10 mouse cellular contexts compared by ENCODE assay signal in the genomic region with DNA sequence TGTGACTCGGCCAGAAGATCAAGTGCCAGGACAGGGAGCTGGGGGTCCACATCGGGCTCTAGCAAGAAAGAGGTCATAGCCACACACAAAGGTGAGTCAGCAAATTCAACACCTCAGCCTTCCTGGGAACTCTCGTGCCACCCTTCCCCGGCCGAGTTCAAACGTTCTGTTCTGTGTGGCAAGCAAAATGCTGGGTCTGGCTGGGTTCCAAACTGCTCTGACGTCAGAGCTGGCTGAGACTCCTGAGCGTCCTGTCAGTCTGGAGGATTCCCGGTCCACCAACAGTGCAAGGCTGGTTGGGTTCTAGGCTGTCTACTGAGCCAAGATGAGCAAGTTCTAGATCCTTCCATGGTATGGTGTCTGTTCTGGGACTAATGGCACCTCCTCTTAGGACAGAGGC. TPM values are rescaled to one million over a fixed set of nuclear protein-coding genes. Genes with fewer than 3 reads are reported as not detected.
A peak's percentile ranks its signal among the peaks of the same experiment; 100 is the strongest.
DNase-seq lines count a peak whose midpoint lies in the region; ATAC-seq and TF ChIP-seq lines count a peak whose summit lies in the region.
"Had no signal": no experiment of that assay in that cellular context is flagged by ENCODE, and none has a peak within 500 bp of the region (broad histone marks: within the 10 kb centered on the region; RNA-seq: fewer than 3 reads in every experiment).

No protein-coding gene starts in this region.

- peaks cover 82% of the 10 kb centered on the region for H3K36me3 ChIP-seq in embryonic facial prominence, embryonic 14.5 days (ENCODE audit: control insufficient read depth, insufficient read depth, low read length)
- H3K36me3 ChIP-seq in embryonic facial prominence, embryonic 10.5 days (replicated peaks) = peaks cover 96% of the 10 kb centered on the region
- H3K36me3 ChIP-seq in liver, postnatal 0 days (replicated peaks; ENCODE audit: insufficient read depth, low read length) = no peaks in the 10 kb centered on the region
- H3K36me3 ChIP-seq in liver, embryonic 11.5 days (ENCODE audit: control insufficient read depth, insufficient read depth, low read length) = peaks cover 10% of the 10 kb centered on the region
- H3K36me3 ChIP-seq in liver, embryonic 12.5 days = peaks cover 16% of the 10 kb centered on the region

- TF ChIP-seq CTCF in liver, postnatal 0 days (IDR thresholded peaks at IDR 0.05; ENCODE audit: low read depth) = no peak
- no peak for TF ChIP-seq CTCF in gastrocnemius, adult 2 months (IDR thresholded peaks at IDR 0.05)

- H3K9me3 ChIP-seq in embryonic facial prominence, embryonic 14.5 days (ENCODE audit: control insufficient read depth, low read length) = no peaks in the 10 kb centered on the region
- no peaks in the 10 kb centered on the region for H3K9me3 ChIP-seq in embryonic facial prominence, embryonic 10.5 days
- H3K9me3 ChIP-seq in liver, postnatal 0 days (ENCODE audit: low read length) = no peaks in the 10 kb centered on the region
- no peaks in the 10 kb centered on the region for H3K9me3 ChIP-seq in liver, embryonic 11.5 days (ENCODE audit: control insufficient read depth, low read length)
- peaks cover 7% of the 10 kb centered on the region for H3K9me3 ChIP-seq in liver, embryonic 12.5 days (replicated peaks)
- H3K9me3 ChIP-seq: heart, embryonic 15.5 days; lung, embryonic 15.5 days had no signal

- ATAC-seq in embryonic facial prominence, embryonic 14.5 days (ENCODE audit: low read depth) = no peak
- peak; percentile 87 for ATAC-seq in liver, postnatal 0 days
- ATAC-seq in liver, embryonic 11.5 days (replicated peaks; ENCODE audit: low FRiP score) = no peak
- no peak for ATAC-seq in liver, embryonic 12.5 days

- intact Hi-C loops in gastrocnemius, adult 2 months (cut with DNase I) = loop anchor here (2.0 to 10.0 kb wide), 2 partner anchors 14 to 432 kb away; no protein-coding TSS in a partner anchor

- peak; percentile 58 for DNase-seq in embryonic facial prominence, embryonic 14.5 days (ENCODE audit: low spot score)
- DNase-seq in embryonic facial prominence, embryonic 10.5 days (ENCODE audit: low spot score) = no peak
- peak; percentile 82 for DNase-seq in liver, postnatal 0 days
- no peak for DNase-seq in liver, embryonic 11.5 days (ENCODE audit: low spot score)
- peak; percentile 86 for DNase-seq in gastrocnemius, adult 2 months
- DNase-seq in lung, postnatal 10 days = peak; percentile 79
- no peak for DNase-seq in spleen, postnatal 4 days (ENCODE audit: low spot score in 2 of 2)

- no peak for TF ChIP-seq EP300 in liver, postnatal 0 days (IDR thresholded peaks at IDR 0.05; ENCODE audit: low read depth)

- no peak overlapping the region for H3K4me3 ChIP-seq in embryonic facial prominence, embryonic 14.5 days (ENCODE audit: low read depth, low read length)
- no peak overlapping the region for H3K4me3 ChIP-seq in embryonic facial prominence, embryonic 10.5 days
- H3K4me3 ChIP-seq in liver, postnatal 0 days (ENCODE audit: low read depth, low read length) = no peak overlapping the region
- no peak overlapping the region for H3K4me3 ChIP-seq in liver, embryonic 11.5 days (ENCODE audit: low read depth, low read length)
- H3K4me3 ChIP-seq in gastrocnemius, adult 2 months = peak overlapping the region; percentile 23
- no peak overlapping the region for H3K4me3 ChIP-seq in liver, embryonic 12.5 days
- H3K4me3 ChIP-seq: heart, embryonic 15.5 days; lung, embryonic 15.5 days had no signal

- no peak overlapping the region for H3K27ac ChIP-seq in embryonic facial prominence, embryonic 14.5 days (replicated peaks; ENCODE audit: low read depth, low read length)
- no peak overlapping the region for H3K27ac ChIP-seq in embryonic facial prominence, embryonic 10.5 days (replicated peaks)
- no peak overlapping the region for H3K27ac ChIP-seq in liver, postnatal 0 days (ENCODE audit: low read depth)
- H3K27ac ChIP-seq in liver, embryonic 11.5 days (ENCODE audit: low read depth, low read length) = no peak overlapping the region
- peak overlapping the region; percentile 77 for H3K27ac ChIP-seq in gastrocnemius, adult 2 months
- no peak overlapping the region for H3K27ac ChIP-seq in liver, embryonic 12.5 days
- H3K27ac ChIP-seq: heart, embryonic 15.5 days; lung, embryonic 15.5 days had no signal

- no peak overlapping the region for H3K9ac ChIP-seq in embryonic facial prominence, embryonic 14.5 days (ENCODE audit: low read depth, low read length)
- no peak overlapping the region for H3K9ac ChIP-seq in liver, postnatal 0 days (replicated peaks)
- no peak overlapping the region for H3K9ac ChIP-seq in liver, embryonic 11.5 days (ENCODE audit: low read depth, low read length)
- no peak overlapping the region for H3K9ac ChIP-seq in liver, embryonic 12.5 days
- H3K9ac ChIP-seq: heart, embryonic 15.5 days; lung, embryonic 15.5 days had no signal

- WGBS in embryonic facial prominence, embryonic 14.5 days = 62% methylated on average over 9 of the region's 9 CpGs
- 90% methylated on average over 9 of the region's 9 CpGs for WGBS in embryonic facial prominence, embryonic 10.5 days
- WGBS in liver, postnatal 0 days (ENCODE audit: insufficient replicate concordance) = 54% methylated on average over 9 of the region's 9 CpGs
- WGBS in liver, embryonic 11.5 days = 88% methylated on average over 9 of the region's 9 CpGs
- 66% methylated on average over 9 of the region's 9 CpGs for WGBS in liver, embryonic 12.5 days (ENCODE audit: insufficient replicate concordance)

- H3K27me3 ChIP-seq in embryonic facial prominence, embryonic 14.5 days (replicated peaks; ENCODE audit: control insufficient read depth, insufficient read depth, low read length) = no peaks in the 10 kb centered on the region
- H3K27me3 ChIP-seq in embryonic facial prominence, embryonic 10.5 days (replicated peaks; ENCODE audit: low read depth, poor library complexity, severe bottlenecking) = no peaks in the 10 kb centered on the region
- 0 out of 2 replicates have a peak, but pooled peaks cover 3% of the 10 kb centered on the region for H3K27me3 ChIP-seq in liver, postnatal 0 days (ENCODE audit: insufficient read depth, low read length)
- H3K27me3 ChIP-seq in liver, embryonic 11.5 days (replicated peaks; ENCODE audit: control insufficient read depth, insufficient read depth, low read length) = peaks cover 8% of the 10 kb centered on the region
- H3K27me3 ChIP-seq in liver, embryonic 12.5 days (replicated peaks) = peaks cover 14% of the 10 kb centered on the region
- H3K27me3 ChIP-seq: heart, embryonic 15.5 days; lung, embryonic 15.5 days had no signal

- no peak overlapping the region for H3K4me2 ChIP-seq in embryonic facial prominence, embryonic 14.5 days (ENCODE audit: low read depth, low read length)
- H3K4me2 ChIP-seq in liver, postnatal 0 days (ENCODE audit: low read depth, low read length) = no peak overlapping the region
- no peak overlapping the region for H3K4me2 ChIP-seq in liver, embryonic 11.5 days
- H3K4me2 ChIP-seq in liver, embryonic 12.5 days = no peak overlapping the region
- H3K4me2 ChIP-seq: heart, embryonic 15.5 days; lung, embryonic 15.5 days had no signal

- peaks cover 8% of the 10 kb centered on the region for H3K4me1 ChIP-seq in embryonic facial prominence, embryonic 14.5 days (ENCODE audit: control insufficient read depth, insufficient read depth, low read length)
- peaks cover 16% of the 10 kb centered on the region for H3K4me1 ChIP-seq in embryonic facial prominence, embryonic 10.5 days
- no peaks in the 10 kb centered on the region for H3K4me1 ChIP-seq in liver, postnatal 0 days (ENCODE audit: insufficient read depth)
- no peaks in the 10 kb centered on the region for H3K4me1 ChIP-seq in liver, embryonic 11.5 days (replicated peaks; ENCODE audit: control insufficient read depth, insufficient read depth, low read length)
- H3K4me1 ChIP-seq in liver, embryonic 12.5 days = no peaks in the 10 kb centered on the region

RNA-seq across cellular contexts. Expression of gene Kctd15, which starts 9.5 kb away (rescaled TPM):
- 13.7 and 15.7 TPM in 2 replicates for polyA plus RNA-seq in embryonic facial prominence, embryonic 14.5 days (2014; fragmentation: Nextera tagmentation; extraction: Ambion mirVana)
- 61.1 and 63.8 TPM in 2 replicates for polyA plus RNA-seq in embryonic facial prominence, embryonic 10.5 days (2016; fragmentation: Nextera tagmentation; extraction: Ambion mirVana)
- polyA plus RNA-seq in liver, postnatal 0 days (2015; fragmentation: Nextera tagmentation; extraction: Ambion mirVana) = 0.47 and 0.63 TPM in 2 replicates
- polyA plus RNA-seq in liver, embryonic 11.5 days (2014; fragmentation: Nextera tagmentation; extraction: Ambion mirVana) = 4.3 and 4.9 TPM in 2 replicates
- 10 to 100 TPM; 41.4 to 47.1 TPM for total RNA-seq in gastrocnemius, adult 2 months (2021)
- polyA plus RNA-seq in liver, embryonic 12.5 days (2016; fragmentation: Nextera tagmentation; extraction: Ambion mirVana) = 2.2 and 2.7 TPM in 2 replicates

Comparison
In these comparisons a context has a peak if more than half of its experiments do, and no peak if none do; other contexts are left out.
1. DNase-seq: peak in embryonic facial prominence, embryonic 14.5 days (single experiment), liver, postnatal 0 days (single experiment), gastrocnemius, adult 2 months (single experiment) and lung, postnatal 10 days (single experiment); none in embryonic facial prominence, embryonic 10.5 days (single experiment), liver, embryonic 11.5 days (single experiment) and spleen, postnatal 4 days (0 of 2).